Mouse (Mus musculus) ES-E14 (cell line): ENCODE measurements around the gene Neu2. TPM values are rescaled to one million over a fixed set of nuclear protein-coding genes. Genes with fewer than 3 reads are reported as not detected.

Source experiments
- DNase-seq: peaks from one replicate; pipeline ENCODE4 v3.0.0-alpha.2; 2013; ENCODE audit warnings: low read depth, low spot score
- H3K27ac ChIP-seq: 2 replicates; pipeline ENCODE4 v1.5.1; 2012; ENCODE audit warnings: low read depth, mild to moderate bottlenecking, low read length, moderate library complexity, mixed read lengths; ENCODE audit not compliant: poor library complexity, insufficient read depth, severe bottlenecking
- H3K36me3 ChIP-seq: 2 replicates; pipeline ENCODE4 v1.6.1; 2012; ENCODE audit warnings: mild to moderate bottlenecking, low read length, moderate library complexity, mixed read lengths; ENCODE audit not compliant: control insufficient read depth, poor library complexity, insufficient read depth, severe bottlenecking
- H3K4me1 ChIP-seq, 2 experiments: fragments of 150-350 bp in 1 of 2; sonication (generic) in 1 of 2; 2 replicates each; pipeline ENCODE4 v1.6.1; 2012; ENCODE audit warnings: low read length in 2 of 2, mild to moderate bottlenecking in 1 of 2, mixed read lengths in 1 of 2; ENCODE audit not compliant: control insufficient read depth in 2 of 2, insufficient read depth in 2 of 2, poor library complexity in 1 of 2
- H3K4me3 ChIP-seq, 2 experiments: fragments of 150-350 bp in 1 of 2; sonication (generic) in 1 of 2; 2 replicates each; pipeline ENCODE4 v1.5.1; 2012; ENCODE audit warnings: low read length in 2 of 2, low read depth in 1 of 2, mild to moderate bottlenecking in 1 of 2, mixed read lengths in 1 of 2; ENCODE audit not compliant: insufficient read depth in 1 of 2, poor library complexity in 1 of 2, severe bottlenecking in 1 of 2
- H3K9ac ChIP-seq: 2 replicates; pipeline ENCODE4 v1.6.1; 2012; ENCODE audit warnings: low read depth, mild to moderate bottlenecking, low read length, mixed read lengths; ENCODE audit not compliant: poor library complexity, insufficient read depth, severe bottlenecking
- H3K9me3 ChIP-seq: fragments of 150-350 bp; sonication (generic); 2 replicates; pipeline ENCODE4 v1.6.1; 2012; ENCODE audit warnings: low read depth, mild to moderate bottlenecking, low read length; ENCODE audit not compliant: control insufficient read depth, insufficient read depth
- CHD2 ChIP-seq: IDR thresholded peaks from 2 replicates; pipeline ENCODE4 v1.6.1; 2014; ENCODE audit warnings: mild to moderate bottlenecking, low read depth, low read length, inconsistent platforms
- HCFC1 ChIP-seq: IDR thresholded peaks from 2 replicates; pipeline ENCODE4 v1.6.1; 2012; ENCODE audit warnings: low read length, inconsistent platforms, borderline replicate concordance; ENCODE audit not compliant: insufficient read depth
- MAFK ChIP-seq: IDR thresholded peaks from 2 replicates; pipeline ENCODE4 v1.6.1; 2014; ENCODE audit warnings: mild to moderate bottlenecking, low read depth, low read length, inconsistent platforms; ENCODE audit not compliant: insufficient read depth
- ZC3H11A ChIP-seq: IDR thresholded peaks from 2 replicates; pipeline ENCODE4 v1.6.1; 2012; ENCODE audit warnings: low read depth, mild to moderate bottlenecking, inconsistent platforms, low read length, borderline replicate concordance
- ZNF384 ChIP-seq: IDR thresholded peaks from 2 replicates; pipeline ENCODE4 v1.6.1; 2012; ENCODE audit warnings: low read depth, low read length, inconsistent platforms
- in situ Hi-C, 2 experiments: fragments of 600-800 bp; cut with MboI; formaldehyde crosslinking; loops; one replicate each; pipeline ENCODE4 v1.15.1; 2025; ENCODE audit warnings: low sequenced_read_pairs in 2 of 2, inconsistent platforms in 1 of 2; ENCODE audit not compliant: unreplicated experiment in 2 of 2
- total RNA-seq: library from RNA; depleted of rRNA; stranded (reverse); fragments of 300-350 nt; gene quantifications from 2 replicates; pipeline ENCODE4 v1.2.3, GENCODE M21; 2012

The Neu2 gene
- total RNA-seq, 1 experiment = not detected

DNA sequence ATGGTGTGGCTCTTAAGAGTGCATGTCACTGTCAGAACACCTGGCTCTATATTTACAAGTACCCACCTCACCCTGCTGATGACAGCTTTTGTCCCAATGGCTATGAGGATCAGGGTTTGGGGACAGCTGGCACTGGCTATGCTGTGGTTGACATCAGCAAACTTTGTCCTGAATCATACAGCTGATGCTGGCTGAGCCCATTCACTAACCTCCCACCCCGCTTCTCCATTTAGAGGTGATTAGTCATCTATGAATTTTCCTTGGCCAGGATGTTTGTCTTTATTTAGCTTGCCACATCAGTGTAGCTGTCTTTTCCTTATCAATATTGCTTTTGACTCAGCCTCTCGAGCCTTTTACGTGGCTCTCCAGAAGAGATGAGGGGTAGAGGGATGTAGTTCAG lies 17.4 kb upstream of the Neu2 start:
- no peak overlapping the region for H3K27ac ChIP-seq
- no peaks in the 10 kb centered on the region for H3K9me3 ChIP-seq
- DNase-seq = no peak
- H3K36me3 ChIP-seq = no peaks in the 10 kb centered on the region
- no peak overlapping the region for H3K9ac ChIP-seq
- TF ChIP-seq ZNF384 (no peak), MAFK (no peak), HCFC1 (no peak), ZC3H11A (no peak), CHD2 (no peak)
- in situ Hi-C loops = no loop called here
- H3K4me3 ChIP-seq = no peak overlapping the region
- H3K4me1 ChIP-seq = peaks cover 0 to 7% of the 10 kb centered on the region in 2 experiments; a peak in 1 of 4 replicates

DNA sequence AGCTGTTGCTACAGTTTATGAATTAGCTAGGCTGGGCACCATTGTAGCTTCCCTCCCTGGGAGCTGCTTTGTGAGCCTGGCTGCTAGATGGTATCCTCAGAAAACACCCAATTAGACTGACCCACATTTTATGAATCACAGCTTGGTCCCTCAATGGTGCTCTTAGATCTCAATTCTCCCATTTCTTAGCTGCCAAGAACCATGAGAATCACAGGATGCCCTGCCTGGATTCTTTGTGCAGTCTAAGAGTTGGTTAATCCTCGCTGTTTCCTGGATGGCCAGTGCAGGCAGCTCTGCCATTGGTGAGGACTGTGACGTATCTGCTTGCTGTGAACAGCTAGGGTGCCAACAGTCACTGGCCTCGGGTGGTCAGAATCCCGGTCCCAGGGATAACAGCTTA lies 16.1 kb upstream of the Neu2 start:
- Histone ChIP-seq H3K36me3 (no peaks in the 10 kb centered on the region), H3K27ac (no peak overlapping the region), H3K4me1 (peaks cover 0 to 6% of the 10 kb centered on the region in 2 experiments; a peak in 1 of 4 replicates), H3K4me3 (no peak overlapping the region), H3K9me3 (no peaks in the 10 kb centered on the region), H3K9ac (no peak overlapping the region)
- DNase-seq = no peak
- TF ChIP-seq MAFK = no peak
- TF ChIP-seq ZNF384 = no peak
- no peak for TF ChIP-seq HCFC1
- no peak for TF ChIP-seq CHD2
- TF ChIP-seq ZC3H11A = no peak
- in situ Hi-C loops = no loop called here

DNA sequence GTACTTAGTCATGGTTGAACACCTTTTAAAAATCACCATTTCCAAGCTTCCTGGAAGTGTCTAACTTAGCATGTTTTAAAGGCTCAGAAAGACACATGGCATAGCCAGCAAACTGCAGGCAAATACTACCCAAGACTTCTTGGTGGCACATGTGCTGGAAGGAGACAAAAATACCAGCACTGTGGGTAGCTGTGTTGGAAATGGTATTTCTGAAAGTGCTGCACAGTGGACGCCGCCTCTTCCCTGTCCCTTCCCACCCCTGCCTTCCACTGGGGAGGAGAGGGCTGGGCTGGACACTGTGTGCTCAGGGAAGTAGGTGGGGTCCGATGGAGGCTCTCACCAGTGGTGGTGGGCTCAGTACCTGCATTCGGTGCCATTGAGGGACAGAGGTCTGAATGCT lies 4.2 kb upstream of the Neu2 start:
- H3K4me3 ChIP-seq = no peak overlapping the region
- in situ Hi-C loops = no loop called here
- TF ChIP-seq ZC3H11A (no peak), CHD2 (no peak), ZNF384 (no peak), MAFK (no peak), HCFC1 (no peak)
- H3K9me3 ChIP-seq = no peaks in the 10 kb centered on the region
- no peak for DNase-seq
- H3K27ac ChIP-seq = no peak overlapping the region
- H3K36me3 ChIP-seq = no peaks in the 10 kb centered on the region
- no peak overlapping the region for H3K9ac ChIP-seq
- peaks cover 0 to 4% of the 10 kb centered on the region in 2 experiments; a peak in 1 of 4 replicates for H3K4me1 ChIP-seq

DNA sequence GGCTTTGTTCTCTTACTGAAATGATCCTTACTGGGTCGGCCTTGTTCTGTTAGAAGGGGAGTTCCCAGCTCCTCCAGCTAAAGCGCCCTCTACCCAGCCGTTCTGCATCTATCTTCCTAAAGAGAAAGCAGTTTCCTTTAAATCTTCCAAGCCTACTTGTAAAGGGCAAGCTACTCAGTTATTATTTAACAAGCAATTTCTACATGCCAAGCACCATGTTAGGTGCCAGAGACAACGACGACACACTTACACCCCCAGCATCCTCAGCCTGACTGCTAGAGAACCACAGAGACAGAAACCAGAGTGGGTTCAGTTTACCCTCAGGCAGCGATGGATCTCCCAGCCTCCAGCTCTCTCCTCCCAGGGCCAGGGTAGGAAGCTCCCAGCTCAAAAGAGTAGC lies 1.8 kb upstream of the Neu2 start:
- H3K9ac ChIP-seq = no peak overlapping the region
- in situ Hi-C loops = no loop called here
- H3K9me3 ChIP-seq = no peaks in the 10 kb centered on the region
- no peak overlapping the region for H3K27ac ChIP-seq
- DNase-seq = no peak
- H3K4me3 ChIP-seq = no peak overlapping the region
- H3K36me3 ChIP-seq = no peaks in the 10 kb centered on the region
- TF ChIP-seq HCFC1 (no peak), ZNF384 (no peak), ZC3H11A (no peak), CHD2 (no peak), MAFK (no peak)
- peaks cover 0 to 4% of the 10 kb centered on the region in 2 experiments; a peak in 1 of 4 replicates for H3K4me1 ChIP-seq
